In the genomic region with DNA sequence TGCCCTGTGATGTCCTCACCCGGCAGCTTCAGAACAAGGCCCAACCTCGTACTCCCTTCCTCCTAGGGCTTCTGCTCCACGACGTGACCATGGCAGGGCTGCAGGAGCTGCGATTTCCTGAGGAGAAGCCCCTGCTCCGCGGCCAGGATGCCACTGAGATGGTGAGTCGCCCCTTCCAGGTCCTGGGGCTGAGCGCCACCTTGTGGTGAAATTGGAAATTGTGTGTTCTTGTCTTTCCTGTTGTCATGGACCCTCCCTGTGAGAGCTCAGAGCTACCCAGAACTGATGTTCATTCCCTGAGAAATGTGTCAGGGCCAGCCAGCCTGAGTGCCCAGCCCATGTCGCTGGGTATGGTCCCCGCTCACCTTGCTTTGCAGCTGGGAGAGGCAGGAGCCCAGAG, we compare ENCODE assay signal across 8 mouse cellular contexts. TPM values are rescaled to one million over a fixed set of nuclear protein-coding genes. Genes with fewer than 3 reads are reported as not detected.
A peak's percentile ranks its signal among the peaks of the same experiment; 100 is the strongest.
DNase-seq lines count a peak whose midpoint lies in the region; ATAC-seq and TF ChIP-seq lines count a peak whose summit lies in the region.

No protein-coding gene starts in this region.

- intact Hi-C loops in heart, postnatal 10 days (cut with DNase I): loop anchor here (2.0 to 10.0 kb wide), 3 partner anchors 262 to 440 kb away; a partner anchor contains a TSS

- H3K27ac ChIP-seq in forebrain, embryonic 12.5 days: no peak overlapping the region
- no peak overlapping the region for H3K27ac ChIP-seq in lung, embryonic 15.5 days

- H3K9me3 ChIP-seq in forebrain, embryonic 12.5 days: no peaks in the 10 kb centered on the region
- no peaks in the 10 kb centered on the region for H3K9me3 ChIP-seq in lung, embryonic 15.5 days

- peak; percentile 62 for ATAC-seq in forebrain, embryonic 12.5 days (ENCODE audit: low FRiP score)
- peak; percentile 62; the same call in 1 of the 2 replicates for ATAC-seq in lung, embryonic 15.5 days (ENCODE audit: borderline replicate concordance, extremely low read depth, low FRiP score, low TSS enrichment)

- peak; percentile 69 to 78 for DNase-seq in CD8-positive naive resting alpha-beta T cell, adult 2 months (ENCODE audit: low read depth in 2 of 2, low spot score in 2 of 2)
- DNase-seq in brain, embryonic 14.5 days (ENCODE audit: low read depth): peak; percentile 94
- peak; percentile 87 to 95 for DNase-seq in heart, postnatal 10 days
- DNase-seq in layer of hippocampus, adult 11-12 months (ENCODE audit: low spot score): peak; percentile 92
- DNase-seq in ovary, postnatal 10 days (ENCODE audit: low spot score): peak; percentile 80
- DNase-seq in thymus, postnatal 10 days (ENCODE audit: low spot score in 2 of 2): peak; percentile 63 to 89

- H3K4me2 ChIP-seq in forebrain, embryonic 12.5 days: peak overlapping the region; percentile 20; the same call in 1 of the 2 replicates
- H3K4me2 ChIP-seq in lung, embryonic 15.5 days: peak overlapping the region; percentile 41; the same call in 1 of the 2 replicates

- peaks cover 54% of the 10 kb centered on the region for H3K27me3 ChIP-seq in forebrain, embryonic 12.5 days
- peaks cover 43% of the 10 kb centered on the region for H3K27me3 ChIP-seq in lung, embryonic 15.5 days

- TF ChIP-seq POLR2A in brain, embryonic 14.5 days (IDR thresholded peaks at IDR 0.05; ENCODE audit: borderline replicate concordance, extremely low read depth, insufficient read depth, insufficient read length, poor library complexity, severe bottlenecking): no peak

- TF ChIP-seq CTCF in brain, embryonic 14.5 days (IDR thresholded peaks at IDR 0.05; ENCODE audit: borderline replicate concordance, extremely low read depth, insufficient read depth, insufficient read length): peak; percentile 96

- H3K9ac ChIP-seq in forebrain, embryonic 12.5 days: peak overlapping the region; percentile 30
- H3K9ac ChIP-seq in lung, embryonic 15.5 days: 0 out of 2 replicates have a peak overlapping the region, but pooled peaks have one; percentile 19

- peaks cover 34% of the 10 kb centered on the region for H3K4me1 ChIP-seq in forebrain, embryonic 12.5 days
- 0 out of 2 replicates have a peak, but pooled peaks cover 3% of the 10 kb centered on the region for H3K4me1 ChIP-seq in lung, embryonic 15.5 days

- no peak overlapping the region for H3K4me3 ChIP-seq in forebrain, embryonic 12.5 days (replicated peaks)
- H3K4me3 ChIP-seq in lung, embryonic 15.5 days: no peak overlapping the region

- WGBS in forebrain, embryonic 12.5 days: 2% methylated on average over 11 of the region's 11 CpGs
- under 1% methylated on average over 11 of the region's 11 CpGs for WGBS in lung, embryonic 15.5 days

- no peaks in the 10 kb centered on the region for H3K36me3 ChIP-seq in forebrain, embryonic 12.5 days (replicated peaks)
- no peaks in the 10 kb centered on the region for H3K36me3 ChIP-seq in lung, embryonic 15.5 days

RNA-seq across cellular contexts. Expression of a gene that starts 18.6 kb away (rescaled TPM):
- polyA plus RNA-seq in brain, embryonic 14.5 days (2012; rRNA removed): 24.9 and 25.0 TPM in 2 replicates
- 26.2 and 33.0 TPM in 2 replicates for polyA plus RNA-seq in forebrain, embryonic 12.5 days (2016; fragmentation: Nextera tagmentation; extraction: Ambion mirVana)
- total RNA-seq in heart, postnatal 10 days (2021): 10 to 100 TPM; 10.2 to 12.5 TPM
- polyA plus RNA-seq in lung, embryonic 15.5 days (2015; fragmentation: Nextera tagmentation; extraction: Ambion mirVana): 17.3 and 18.3 TPM in 2 replicates

RNA-seq across cellular contexts. Expression of a gene that starts 20.3 kb away (rescaled TPM):
- 348 and 357 TPM in 2 replicates for polyA plus RNA-seq in brain, embryonic 14.5 days (2012; rRNA removed)
- polyA plus RNA-seq in forebrain, embryonic 12.5 days (2016; fragmentation: Nextera tagmentation; extraction: Ambion mirVana): 61.1 and 62.5 TPM in 2 replicates
- total RNA-seq in heart, postnatal 10 days (2021): 100 to 1,000 TPM; 319 to 334 TPM
- polyA plus RNA-seq in lung, embryonic 15.5 days (2015; fragmentation: Nextera tagmentation; extraction: Ambion mirVana): 18.5 and 20.4 TPM in 2 replicates
